Mouse (Mus musculus) spleen, adult 2 months (tissue): ENCODE results near the gene Mthfd1.

Source experiments
- CTCF ChIP-seq: fragments of 200-500 bp; IDR thresholded peaks from 2 replicates; pipeline ENCODE4 v1.5.1; 2011; ENCODE audit warnings: mild to moderate bottlenecking, inconsistent platforms; ENCODE audit not compliant: insufficient read depth, insufficient read length, insufficient replicate concordance; ENCODE audit errors: extremely low read depth
- POLR2A ChIP-seq: fragments of 200-500 bp; IDR thresholded peaks from 2 replicates; pipeline ENCODE4 v1.6.1; 2011; ENCODE audit warnings: low read depth, low read length, inconsistent platforms

DNA sequence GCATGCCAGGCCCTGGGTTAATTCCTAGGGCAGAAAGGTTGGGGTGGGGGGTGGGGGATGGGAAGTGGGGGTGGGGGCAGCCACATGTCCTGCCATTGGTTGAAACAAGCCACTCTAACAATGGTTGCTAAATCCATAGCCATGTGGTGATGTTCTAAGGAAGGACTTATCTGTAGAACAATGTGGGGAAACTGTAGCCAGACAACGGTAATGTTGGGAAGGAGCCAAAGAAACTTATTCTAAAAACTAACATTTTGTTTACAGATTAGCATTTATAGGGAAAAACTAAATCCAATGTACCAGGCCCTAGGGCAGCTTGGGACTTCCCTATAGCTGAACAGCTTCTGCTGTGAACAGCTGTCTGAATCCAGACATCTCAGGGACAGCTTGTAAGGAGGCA, 2.0 kb upstream of the Mthfd1 start:
- TF ChIP-seq CTCF (no peak), POLR2A (no peak)
